Mouse (Mus musculus): ENCODE results near the gene Cdon. TPM values are rescaled to one million over a fixed set of nuclear protein-coding genes. Genes with fewer than 3 reads are reported as not detected.
"Not testable (repeated sequence)": the region's sequence is repeated elsewhere in the genome, so short reads cannot be mapped to it uniquely, and the experiment has no call there.

Cdon gene
- total RNA-seq, 1 experiment from 2014 or later: 2.7 TPM

GRCm38 (mm10) chr9:35432717-35433297 lies 11.9 kb downstream of the Cdon start:
- not testable (repeated sequence) for ATAC-seq (ENCODE audit: extremely low read depth, insufficient number of reproducible peaks, low FRiP score, poor library complexity, severe bottlenecking)

- no peak for ATAC-seq (ENCODE audit: extremely low read depth, insufficient number of reproducible peaks, low FRiP score, poor library complexity, severe bottlenecking)
Measured at GRCm38 (mm10) chr9:35434340-35434739, 13.4 kb downstream of the Cdon start.

GRCm38 (mm10) chr9:35435565-35435964 lies 14.6 kb downstream of the Cdon start:
- no peak for ATAC-seq (ENCODE audit: extremely low read depth, insufficient number of reproducible peaks, low FRiP score, poor library complexity, severe bottlenecking)

GRCm38 (mm10) chr9:35438286-35439061 lies 17.5 kb downstream of the Cdon start:
- ATAC-seq (ENCODE audit: extremely low read depth, insufficient number of reproducible peaks, low FRiP score, poor library complexity, severe bottlenecking): no peak

GRCm38 (mm10) chr9:35439062-35439442 lies 18.1 kb downstream of the Cdon start:
- no peak for ATAC-seq (ENCODE audit: extremely low read depth, insufficient number of reproducible peaks, low FRiP score, poor library complexity, severe bottlenecking)

- ATAC-seq (ENCODE audit: extremely low read depth, insufficient number of reproducible peaks, low FRiP score, poor library complexity, severe bottlenecking): no peak
Measured at GRCm38 (mm10) chr9:35439754-35440153, 18.8 kb downstream of the Cdon start.

GRCm38 (mm10) chr9:35442476-35442875 lies 21.5 kb downstream of the Cdon start:
- ATAC-seq (ENCODE audit: extremely low read depth, insufficient number of reproducible peaks, low FRiP score, poor library complexity, severe bottlenecking): no peak

GRCm38 (mm10) chr9:35443618-35444511 lies 22.9 kb downstream of the Cdon start:
- no peak for ATAC-seq (ENCODE audit: extremely low read depth, insufficient number of reproducible peaks, low FRiP score, poor library complexity, severe bottlenecking)

GRCm38 (mm10) chr9:35444512-35444886 lies 23.6 kb downstream of the Cdon start:
- ATAC-seq (ENCODE audit: extremely low read depth, insufficient number of reproducible peaks, low FRiP score, poor library complexity, severe bottlenecking): no peak

- ATAC-seq (ENCODE audit: extremely low read depth, insufficient number of reproducible peaks, low FRiP score, poor library complexity, severe bottlenecking): no peak
Measured at GRCm38 (mm10) chr9:35446916-35447315, 26.0 kb downstream of the Cdon start.

GRCm38 (mm10) chr9:35453311-35453710 lies 32.4 kb downstream of the Cdon start:
- ATAC-seq (ENCODE audit: extremely low read depth, insufficient number of reproducible peaks, low FRiP score, poor library complexity, severe bottlenecking): no peak

- no peak for ATAC-seq (ENCODE audit: extremely low read depth, insufficient number of reproducible peaks, low FRiP score, poor library complexity, severe bottlenecking)
Measured at GRCm38 (mm10) chr9:35459594-35459993, 38.7 kb downstream of the Cdon start.

GRCm38 (mm10) chr9:35467264-35467817 lies 46.4 kb downstream of the Cdon start:
- no peak for ATAC-seq (ENCODE audit: extremely low read depth, insufficient number of reproducible peaks, low FRiP score, poor library complexity, severe bottlenecking)

GRCm38 (mm10) chr9:35468913-35469312 lies 48.0 kb downstream of the Cdon start:
- no peak for ATAC-seq (ENCODE audit: extremely low read depth, insufficient number of reproducible peaks, low FRiP score, poor library complexity, severe bottlenecking)

GRCm38 (mm10) chr9:35474104-35474724 lies 53.3 kb downstream of the Cdon start:
- no peak for ATAC-seq (ENCODE audit: extremely low read depth, insufficient number of reproducible peaks, low FRiP score, poor library complexity, severe bottlenecking)

- ATAC-seq (ENCODE audit: extremely low read depth, insufficient number of reproducible peaks, low FRiP score, poor library complexity, severe bottlenecking): no peak
Measured at GRCm38 (mm10) chr9:35475394-35475793, 54.5 kb downstream of the Cdon start.

- ATAC-seq (ENCODE audit: extremely low read depth, insufficient number of reproducible peaks, low FRiP score, poor library complexity, severe bottlenecking): no peak
Measured at GRCm38 (mm10) chr9:35479456-35479855, 58.5 kb downstream of the Cdon start.

GRCm38 (mm10) chr9:35482014-35482898 lies 61.3 kb downstream of the Cdon start:
- no peak for ATAC-seq (ENCODE audit: extremely low read depth, insufficient number of reproducible peaks, low FRiP score, poor library complexity, severe bottlenecking)

Measured in neutrophil, adult 5-6 weeks (primary cell).